Mouse (Mus musculus) forebrain, postnatal 0 days (tissue): ENCODE measurements around the gene Synj2. TPM values are rescaled to one million over a fixed set of nuclear protein-coding genes. Genes with fewer than 3 reads are reported as not detected.

Experiments used
- ATAC-seq: fragments of 200-750 bp; cut with Nextera tagmentation; 2 replicates; pipeline ENCODE4 v1.8.0; 2017; ENCODE audit warnings: mild to moderate bottlenecking, moderate library complexity
- DNase-seq: peaks from one replicate; pipeline ENCODE4 v3.0.0-alpha.2; 2015
- H3K27ac ChIP-seq: fragments of 300-500 bp; sonication (generic); 2 replicates; pipeline ENCODE4 v1.5.1; 2014; ENCODE audit warnings: low read depth, mild to moderate bottlenecking, antibody characterized with exemption, low read length, moderate library complexity, mixed read lengths
- H3K27me3 ChIP-seq: fragments of 300-500 bp; sonication (generic); 2 replicates; pipeline ENCODE4 v1.6.1; 2014; ENCODE audit warnings: mild to moderate bottlenecking, low read length, mixed read lengths; ENCODE audit not compliant: insufficient read depth
- H3K36me3 ChIP-seq: fragments of 300-500 bp; sonication (generic); 2 replicates; pipeline ENCODE4 v1.6.1; 2014; ENCODE audit warnings: mild to moderate bottlenecking, moderate library complexity; ENCODE audit not compliant: insufficient read depth
- H3K4me1 ChIP-seq: fragments of 300-500 bp; sonication (generic); 2 replicates; pipeline ENCODE4 v1.6.1; 2014; ENCODE audit warnings: antibody characterized with exemption; ENCODE audit not compliant: insufficient read depth
- H3K4me2 ChIP-seq: fragments of 300-500 bp; sonication (generic); 2 replicates; pipeline ENCODE4 v1.6.1; 2014; ENCODE audit warnings: low read depth, mild to moderate bottlenecking, moderate library complexity
- H3K4me3 ChIP-seq: fragments of 300-500 bp; sonication (generic); 2 replicates; pipeline ENCODE4 v1.5.1; 2014; ENCODE audit warnings: low read depth, low read length, mixed read lengths
- H3K9ac ChIP-seq: fragments of 300-500 bp; sonication (generic); 2 replicates; pipeline ENCODE4 v1.6.1; 2014; ENCODE audit warnings: mild to moderate bottlenecking
- H3K9me3 ChIP-seq: fragments of 300-500 bp; sonication (generic); 2 replicates; pipeline ENCODE4 v1.6.1; 2016; ENCODE audit warnings: low read length
- CTCF ChIP-seq: sonication (generic); IDR thresholded peaks from 2 replicates; pipeline ENCODE4 v1.5.1; 2016; ENCODE audit warnings: antibody characterized with exemption, control low read depth, low read depth
- whole genome bisulfite sequencing: fragments of 180-500 bp; shearing (Covaris S2); extraction: QIAGEN DNeasy Blood & Tissue Kit; methylation state at CpG from one replicate; pipeline ENCODE4 v1.1.7; 2014; 5-methylcytosine and 5-hydroxymethylcytosine counted together
- polyA plus RNA-seq: library from polyadenylated mRNA; unstranded; fragments of >200 nt; fragmentation: Nextera tagmentation; extraction: Ambion mirVana; gene quantifications from 2 replicates; pipeline ENCODE4 v1.2.1, GENCODE M21; 2015
- total RNA-seq: library from RNA; depleted of rRNA; stranded (reverse); fragments of >200 nt; gene quantifications from 2 replicates; pipeline ENCODE4 v1.2.3, GENCODE M21; 2014

The Synj2 gene
- total and polyA plus RNA-seq, 2 experiments from 2014 or later: 3.6 to 6.8 TPM

GRCm38 (mm10) chr17:5943053-5943452, 2.0 kb downstream of the Synj2 start:
- H3K9me3 ChIP-seq: no peaks in the 10 kb centered on the region
- H3K4me2 ChIP-seq: no peak overlapping the region
- TF ChIP-seq CTCF: no peak
- H3K4me1 ChIP-seq: no peaks in the 10 kb centered on the region
- no peak for ATAC-seq
- WGBS: 86% methylated on average over 1 of the region's 1 CpGs
- no peaks in the 10 kb centered on the region for H3K36me3 ChIP-seq
- no peak overlapping the region for H3K4me3 ChIP-seq
- peaks cover 20% of the 10 kb centered on the region for H3K27me3 ChIP-seq
- H3K27ac ChIP-seq: no peak overlapping the region
- DNase-seq: no peak
- H3K9ac ChIP-seq: no peak overlapping the region

GRCm38 (mm10) chr17:5947039-5947438, 6.0 kb downstream of the Synj2 start:
- Histone ChIP-seq H3K4me1 (no peaks in the 10 kb centered on the region), H3K27me3 (0 out of 2 replicates have a peak, but pooled peaks cover 7% of the 10 kb centered on the region), H3K36me3 (no peaks in the 10 kb centered on the region), H3K9me3 (no peaks in the 10 kb centered on the region), H3K27ac (no peak overlapping the region), H3K4me2 (no peak overlapping the region), H3K4me3 (no peak overlapping the region), H3K9ac (no peak overlapping the region)
- no peak for TF ChIP-seq CTCF
- no peak for DNase-seq
- 79% methylated on average over 3 of the region's 3 CpGs for WGBS
- ATAC-seq: no peak

- H3K36me3 ChIP-seq: no peaks in the 10 kb centered on the region
- H3K27ac ChIP-seq: no peak overlapping the region
- ATAC-seq (no peak), DNase-seq (no peak)
- H3K27me3 ChIP-seq: no peaks in the 10 kb centered on the region
- WGBS: 89% methylated on average over 4 of the region's 4 CpGs
- no peak for TF ChIP-seq CTCF
- H3K9ac ChIP-seq: no peak overlapping the region
- no peaks in the 10 kb centered on the region for H3K4me1 ChIP-seq
- H3K9me3 ChIP-seq: no peaks in the 10 kb centered on the region
- no peak overlapping the region for H3K4me2 ChIP-seq
- H3K4me3 ChIP-seq: no peak overlapping the region
These were observed 11.4 kb downstream of the Synj2 start for GRCm38 (mm10) chr17:5952455-5952854.

- H3K36me3 ChIP-seq: no peaks in the 10 kb centered on the region
- H3K27ac ChIP-seq: no peak overlapping the region
- no peaks in the 10 kb centered on the region for H3K4me1 ChIP-seq
- H3K4me2 ChIP-seq: no peak overlapping the region
- TF ChIP-seq CTCF: no peak
- H3K9me3 ChIP-seq: no peaks in the 10 kb centered on the region
- no peak overlapping the region for H3K9ac ChIP-seq
- H3K27me3 ChIP-seq: no peaks in the 10 kb centered on the region
- ATAC-seq: no peak
- DNase-seq: no peak
- H3K4me3 ChIP-seq: no peak overlapping the region
- 68% methylated on average over 2 of the region's 2 CpGs for WGBS
These were observed 15.4 kb downstream of the Synj2 start for GRCm38 (mm10) chr17:5956350-5957000.

GRCm38 (mm10) chr17:5957097-5957496, 16.0 kb downstream of the Synj2 start:
- Histone ChIP-seq H3K27me3 (no peaks in the 10 kb centered on the region), H3K9ac (no peak overlapping the region), H3K4me3 (no peak overlapping the region), H3K27ac (no peak overlapping the region), H3K4me1 (no peaks in the 10 kb centered on the region), H3K9me3 (no peaks in the 10 kb centered on the region), H3K4me2 (no peak overlapping the region), H3K36me3 (no peaks in the 10 kb centered on the region)
- ATAC-seq (no peak), DNase-seq (no peak)
- WGBS: 57% methylated on average over 3 of the region's 3 CpGs
- no peak for TF ChIP-seq CTCF

- DNase-seq (no peak), ATAC-seq (no peak)
- no peak for TF ChIP-seq CTCF
- Histone ChIP-seq H3K4me2 (no peak overlapping the region), H3K27me3 (no peaks in the 10 kb centered on the region), H3K4me3 (no peak overlapping the region), H3K36me3 (no peaks in the 10 kb centered on the region), H3K9ac (no peak overlapping the region), H3K9me3 (no peaks in the 10 kb centered on the region), H3K27ac (no peak overlapping the region), H3K4me1 (no peaks in the 10 kb centered on the region)
- WGBS: 91% methylated on average over 5 of the region's 5 CpGs
These were observed 17.1 kb downstream of the Synj2 start for GRCm38 (mm10) chr17:5958229-5958628.

- Histone ChIP-seq H3K4me2 (no peak overlapping the region), H3K27me3 (no peaks in the 10 kb centered on the region), H3K9ac (no peak overlapping the region), H3K9me3 (no peaks in the 10 kb centered on the region), H3K36me3 (no peaks in the 10 kb centered on the region), H3K4me1 (no peaks in the 10 kb centered on the region), H3K4me3 (no peak overlapping the region), H3K27ac (no peak overlapping the region)
- no peak for TF ChIP-seq CTCF
- DNase-seq (no peak), ATAC-seq (no peak)
- WGBS: 86% methylated on average over 10 of the region's 10 CpGs
These were observed 17.6 kb downstream of the Synj2 start for GRCm38 (mm10) chr17:5958636-5959035.
